Mouse (Mus musculus): Measurements from ENCODE around the gene Ccnk. TPM values are rescaled to one million over a fixed set of nuclear protein-coding genes. Genes with fewer than 3 reads are reported as not detected.

Ccnk gene
- polyA plus RNA-seq (2014; fragmentation: Nextera tagmentation; extraction: Ambion mirVana): 5.8 and 7.7 TPM in 2 replicates

GRCm38 (mm10) chr12:108179321-108180266 is at the start of gene Ccnk:
Ccnk (plus strand) TSS chr12:108179579.
- peaks cover 6% of the 10 kb centered on the region; the same call in 1 of the 2 replicates for H3K4me1 ChIP-seq (ENCODE audit: control insufficient read depth, insufficient read depth, low read length)
- peak within 1 kb of the TSS; percentile 77 for H3K27ac ChIP-seq (replicated peaks; ENCODE audit: low read depth, low read length)
- H3K36me3 ChIP-seq (ENCODE audit: control insufficient read depth, insufficient read depth, low read length): no peaks in the 10 kb centered on the region
- no peaks in the 10 kb centered on the region for H3K27me3 ChIP-seq (ENCODE audit: control insufficient read depth, insufficient read depth, low read length)
- H3K4me3 ChIP-seq (ENCODE audit: low read depth, low read length): peak within 1 kb of the TSS; percentile 98
- peak within 1 kb of the TSS; percentile 85 for H3K4me2 ChIP-seq (ENCODE audit: low read depth, severe bottlenecking)
- WGBS: under 1% methylated on average over 82 of the region's 82 CpGs
- no peaks in the 10 kb centered on the region for H3K9me3 ChIP-seq (ENCODE audit: control insufficient read depth, low read length)
- peak within 1 kb of the TSS; percentile 94 for H3K9ac ChIP-seq (ENCODE audit: low read length)
- ATAC-seq (ENCODE audit: insufficient number of reproducible peaks, low FRiP score, low TSS enrichment, low read depth) (peak; percentile 98), DNase-seq (ENCODE audit: low spot score) (peak; percentile 98)

GRCm38 (mm10) chr12:108132450-108133070 is 46.8 kb upstream of the Ccnk start:
- Histone ChIP-seq H3K27ac (replicated peaks; ENCODE audit: low read depth, low read length) (no peak overlapping the region), H3K4me1 (ENCODE audit: control insufficient read depth, insufficient read depth, low read length) (no peaks in the 10 kb centered on the region; the same call in 1 of the 2 replicates), H3K4me2 (ENCODE audit: low read depth, severe bottlenecking) (no peak overlapping the region), H3K36me3 (ENCODE audit: control insufficient read depth, insufficient read depth, low read length) (peaks cover 10% of the 10 kb centered on the region; the same call in 1 of the 2 replicates), H3K4me3 (ENCODE audit: low read depth, low read length) (no peak overlapping the region), H3K9ac (ENCODE audit: low read length) (no peak overlapping the region), H3K9me3 (ENCODE audit: control insufficient read depth, low read length) (no peaks in the 10 kb centered on the region), H3K27me3 (ENCODE audit: control insufficient read depth, insufficient read depth, low read length) (no peaks in the 10 kb centered on the region)
- no peak for ATAC-seq (ENCODE audit: insufficient number of reproducible peaks, low FRiP score, low TSS enrichment, low read depth)
- 76% methylated on average over 8 of the region's 8 CpGs for WGBS
- no peak for DNase-seq (ENCODE audit: low spot score)

GRCm38 (mm10) chr12:108133181-108133580 is 46.2 kb upstream of the Ccnk start:
- no peaks in the 10 kb centered on the region for H3K27me3 ChIP-seq (ENCODE audit: control insufficient read depth, insufficient read depth, low read length)
- no peak overlapping the region for H3K4me3 ChIP-seq (ENCODE audit: low read depth, low read length)
- no peak overlapping the region for H3K9ac ChIP-seq (ENCODE audit: low read length)
- H3K36me3 ChIP-seq (ENCODE audit: control insufficient read depth, insufficient read depth, low read length): peaks cover 8% of the 10 kb centered on the region; the same call in 1 of the 2 replicates
- no peak overlapping the region for H3K27ac ChIP-seq (replicated peaks; ENCODE audit: low read depth, low read length)
- no peaks in the 10 kb centered on the region for H3K9me3 ChIP-seq (ENCODE audit: control insufficient read depth, low read length)
- 58% methylated on average over 2 of the region's 2 CpGs for WGBS
- no peak for ATAC-seq (ENCODE audit: insufficient number of reproducible peaks, low FRiP score, low TSS enrichment, low read depth)
- no peaks in the 10 kb centered on the region; the same call in 1 of the 2 replicates for H3K4me1 ChIP-seq (ENCODE audit: control insufficient read depth, insufficient read depth, low read length)
- no peak overlapping the region for H3K4me2 ChIP-seq (ENCODE audit: low read depth, severe bottlenecking)
- no peak for DNase-seq (ENCODE audit: low spot score)

- Histone ChIP-seq H3K4me3 (ENCODE audit: low read depth, low read length) (no peak overlapping the region), H3K27ac (replicated peaks; ENCODE audit: low read depth, low read length) (no peak overlapping the region), H3K4me2 (ENCODE audit: low read depth, severe bottlenecking) (no peak overlapping the region), H3K27me3 (ENCODE audit: control insufficient read depth, insufficient read depth, low read length) (no peaks in the 10 kb centered on the region), H3K9me3 (ENCODE audit: control insufficient read depth, low read length) (no peaks in the 10 kb centered on the region), H3K9ac (ENCODE audit: low read length) (no peak overlapping the region), H3K36me3 (ENCODE audit: control insufficient read depth, insufficient read depth, low read length) (peaks cover 3% of the 10 kb centered on the region; the same call in 1 of the 2 replicates), H3K4me1 (ENCODE audit: control insufficient read depth, insufficient read depth, low read length) (no peaks in the 10 kb centered on the region; the same call in 1 of the 2 replicates)
- 86% methylated on average over 6 of the region's 6 CpGs for WGBS
- DNase-seq (ENCODE audit: low spot score) (no peak), ATAC-seq (ENCODE audit: insufficient number of reproducible peaks, low FRiP score, low TSS enrichment, low read depth) (no peak)
Observed at GRCm38 (mm10) chr12:108135610-108136208, 43.7 kb upstream of the Ccnk start.

- no peak overlapping the region for H3K27ac ChIP-seq (replicated peaks; ENCODE audit: low read depth, low read length)
- H3K4me2 ChIP-seq (ENCODE audit: low read depth, severe bottlenecking): no peak overlapping the region
- H3K4me3 ChIP-seq (ENCODE audit: low read depth, low read length): no peak overlapping the region
- H3K27me3 ChIP-seq (ENCODE audit: control insufficient read depth, insufficient read depth, low read length): no peaks in the 10 kb centered on the region
- no peak overlapping the region for H3K9ac ChIP-seq (ENCODE audit: low read length)
- H3K4me1 ChIP-seq (ENCODE audit: control insufficient read depth, insufficient read depth, low read length): no peaks in the 10 kb centered on the region
- H3K36me3 ChIP-seq (ENCODE audit: control insufficient read depth, insufficient read depth, low read length): peaks cover 2% of the 10 kb centered on the region; the same call in 1 of the 2 replicates
- no peaks in the 10 kb centered on the region for H3K9me3 ChIP-seq (ENCODE audit: control insufficient read depth, low read length)
- ATAC-seq (ENCODE audit: insufficient number of reproducible peaks, low FRiP score, low TSS enrichment, low read depth) (no peak), DNase-seq (ENCODE audit: low spot score) (no peak)
- WGBS: 85% methylated on average over 5 of the region's 5 CpGs
Observed at GRCm38 (mm10) chr12:108143624-108144498, 35.5 kb upstream of the Ccnk start.

- ATAC-seq (ENCODE audit: insufficient number of reproducible peaks, low FRiP score, low TSS enrichment, low read depth): no peak
- Histone ChIP-seq H3K36me3 (ENCODE audit: control insufficient read depth, insufficient read depth, low read length) (peaks cover 2% of the 10 kb centered on the region; the same call in 1 of the 2 replicates), H3K4me1 (ENCODE audit: control insufficient read depth, insufficient read depth, low read length) (no peaks in the 10 kb centered on the region)
Observed at GRCm38 (mm10) chr12:108145198-108145597, 34.2 kb upstream of the Ccnk start.

GRCm38 (mm10) chr12:108149764-108150163 is 29.6 kb upstream of the Ccnk start:
- H3K36me3 ChIP-seq (ENCODE audit: control insufficient read depth, insufficient read depth, low read length): peaks cover 7% of the 10 kb centered on the region; the same call in 1 of the 2 replicates

More at GRCm38 (mm10) chr12:108145198-108145597, 34.2 kb upstream of the Ccnk start:
- H3K27ac ChIP-seq (replicated peaks; ENCODE audit: low read depth, low read length): no peak overlapping the region
- H3K27me3 ChIP-seq (ENCODE audit: control insufficient read depth, insufficient read depth, low read length): no peaks in the 10 kb centered on the region
- no peaks in the 10 kb centered on the region for H3K9me3 ChIP-seq (ENCODE audit: control insufficient read depth, low read length)
- no peak for DNase-seq (ENCODE audit: low spot score)
- H3K4me3 ChIP-seq (ENCODE audit: low read depth, low read length): no peak overlapping the region
- WGBS: 98% methylated on average over 3 of the region's 3 CpGs
- H3K9ac ChIP-seq (ENCODE audit: low read length): no peak overlapping the region
- H3K4me2 ChIP-seq (ENCODE audit: low read depth, severe bottlenecking): no peak overlapping the region

More at GRCm38 (mm10) chr12:108149764-108150163, 29.6 kb upstream of the Ccnk start:
- DNase-seq (ENCODE audit: low spot score) (no peak), ATAC-seq (ENCODE audit: insufficient number of reproducible peaks, low FRiP score, low TSS enrichment, low read depth) (no peak)
- H3K9ac ChIP-seq (ENCODE audit: low read length): no peak overlapping the region
- no peaks in the 10 kb centered on the region for H3K9me3 ChIP-seq (ENCODE audit: control insufficient read depth, low read length)
- no peaks in the 10 kb centered on the region for H3K4me1 ChIP-seq (ENCODE audit: control insufficient read depth, insufficient read depth, low read length)
- no peak overlapping the region for H3K4me2 ChIP-seq (ENCODE audit: low read depth, severe bottlenecking)
- H3K4me3 ChIP-seq (ENCODE audit: low read depth, low read length): no peak overlapping the region
- H3K27me3 ChIP-seq (ENCODE audit: control insufficient read depth, insufficient read depth, low read length): no peaks in the 10 kb centered on the region
- WGBS: 86% methylated on average over 3 of the region's 3 CpGs
- no peak overlapping the region for H3K27ac ChIP-seq (replicated peaks; ENCODE audit: low read depth, low read length)

All from limb, embryonic 11.5 days (tissue).